Comparison of ENCODE assay signal across 9 mouse cellular contexts in genomic region chr19:7424131-7424530, GRCm38 (mm10). TPM values are rescaled to one million over a fixed set of nuclear protein-coding genes. Genes with fewer than 3 reads are reported as not detected.
DNase-seq lines count a peak whose midpoint lies in the region; ATAC-seq and TF ChIP-seq lines count a peak whose summit lies in the region.
"Had no signal": no experiment of that assay in that cellular context is flagged by ENCODE, and none has a peak within 500 bp of the region (broad histone marks: within the 10 kb centered on the region; RNA-seq: fewer than 3 reads in every experiment).

No protein-coding gene starts in this region.

- peak overlapping the region; percentile 42; the same call in 1 of the 2 replicates for H3K4me3 ChIP-seq in forebrain, embryonic 10.5 days
- no peak overlapping the region for H3K4me3 ChIP-seq in forebrain, embryonic 11.5 days (ENCODE audit: low read depth, low read length)
- peak overlapping the region; percentile 77 for H3K4me3 ChIP-seq in E14TG2a.4 (replicated peaks; ENCODE audit: low read length)
- H3K4me3 ChIP-seq in hindbrain, embryonic 10.5 days, result 0 out of 2 replicates have a peak overlapping the region, but pooled peaks have one; percentile 47
- peak overlapping the region; percentile 35 for H3K4me3 ChIP-seq in midbrain, embryonic 14.5 days (replicated peaks; ENCODE audit: low read depth, low read length)

- WGBS in forebrain, embryonic 10.5 days, result 61% methylated on average over 7 of the region's 7 CpGs
- 63% methylated on average over 7 of the region's 7 CpGs for WGBS in forebrain, embryonic 11.5 days
- 65% methylated on average over 7 of the region's 7 CpGs for WGBS in hindbrain, embryonic 10.5 days
- WGBS in midbrain, embryonic 14.5 days, result 37% methylated on average over 7 of the region's 7 CpGs

- no peak overlapping the region for H3K9ac ChIP-seq in forebrain, embryonic 11.5 days (ENCODE audit: low read length)
- peak overlapping the region; percentile 100 for H3K9ac ChIP-seq in midbrain, embryonic 14.5 days (replicated peaks; ENCODE audit: low read length)

- no peak for TF ChIP-seq CTCF in E14TG2a.4 (conservative IDR thresholded peaks at IDR 0.05; ENCODE audit: low read length)

- 0 out of 2 replicates have a peak overlapping the region, but pooled peaks have one; percentile 80 for H3K27ac ChIP-seq in forebrain, embryonic 10.5 days
- H3K27ac ChIP-seq in forebrain, embryonic 11.5 days (ENCODE audit: low read depth, low read length), result no peak overlapping the region
- peak overlapping the region; percentile 88; the same call in 1 of the 2 replicates for H3K27ac ChIP-seq in hindbrain, embryonic 10.5 days
- peak overlapping the region; percentile 93 for H3K27ac ChIP-seq in midbrain, embryonic 14.5 days (replicated peaks; ENCODE audit: low read depth, low read length)

- no peaks in the 10 kb centered on the region for H3K9me3 ChIP-seq in forebrain, embryonic 10.5 days
- no peaks in the 10 kb centered on the region for H3K9me3 ChIP-seq in forebrain, embryonic 11.5 days (ENCODE audit: control insufficient read depth, low read length)
- H3K9me3 ChIP-seq in E14TG2a.4 (ENCODE audit: low read length), result no peaks in the 10 kb centered on the region
- 0 out of 2 replicates have a peak, but pooled peaks cover 3% of the 10 kb centered on the region for H3K9me3 ChIP-seq in hindbrain, embryonic 10.5 days
- no peaks in the 10 kb centered on the region for H3K9me3 ChIP-seq in midbrain, embryonic 14.5 days (ENCODE audit: control insufficient read depth, low read length)

- peaks cover 46% of the 10 kb centered on the region for H3K27me3 ChIP-seq in forebrain, embryonic 10.5 days (ENCODE audit: poor library complexity, severe bottlenecking)
- no peaks in the 10 kb centered on the region for H3K27me3 ChIP-seq in forebrain, embryonic 11.5 days (ENCODE audit: control insufficient read depth, insufficient read depth, low read length)
- H3K27me3 ChIP-seq in E14TG2a.4 (ENCODE audit: insufficient read depth, low read length), result peaks cover 53% of the 10 kb centered on the region
- peaks cover 19% of the 10 kb centered on the region; the same call in 1 of the 2 replicates for H3K27me3 ChIP-seq in hindbrain, embryonic 10.5 days (ENCODE audit: insufficient read depth, poor library complexity, severe bottlenecking)
- no peaks in the 10 kb centered on the region for H3K27me3 ChIP-seq in midbrain, embryonic 14.5 days (ENCODE audit: control insufficient read depth, insufficient read depth, low read length)

- H3K36me3 ChIP-seq in forebrain, embryonic 10.5 days (replicated peaks), result peaks cover 98% of the 10 kb centered on the region
- peaks cover 10% of the 10 kb centered on the region for H3K36me3 ChIP-seq in forebrain, embryonic 11.5 days (ENCODE audit: control insufficient read depth, insufficient read depth, low read length)
- peaks cover 73% of the 10 kb centered on the region for H3K36me3 ChIP-seq in E14TG2a.4 (ENCODE audit: insufficient read depth, low read length)
- peaks cover 97% of the 10 kb centered on the region for H3K36me3 ChIP-seq in hindbrain, embryonic 10.5 days
- H3K36me3 ChIP-seq in midbrain, embryonic 14.5 days (ENCODE audit: control insufficient read depth, insufficient read depth, low read length), result peaks cover 91% of the 10 kb centered on the region

- H3K4me2 ChIP-seq in forebrain, embryonic 11.5 days (ENCODE audit: low read depth, low read length, severe bottlenecking), result no peak overlapping the region
- H3K4me2 ChIP-seq in midbrain, embryonic 14.5 days (ENCODE audit: low read length), result peak overlapping the region; percentile 95

- peaks cover 58% of the 10 kb centered on the region for H3K4me1 ChIP-seq in forebrain, embryonic 10.5 days
- peaks cover 43% of the 10 kb centered on the region for H3K4me1 ChIP-seq in forebrain, embryonic 11.5 days (replicated peaks; ENCODE audit: control insufficient read depth, insufficient read depth, low read length)
- H3K4me1 ChIP-seq in E14TG2a.4 (replicated peaks; ENCODE audit: low read depth, low read length), result peaks cover 64% of the 10 kb centered on the region
- peaks cover 61% of the 10 kb centered on the region for H3K4me1 ChIP-seq in hindbrain, embryonic 10.5 days (replicated peaks)
- peaks cover 60% of the 10 kb centered on the region for H3K4me1 ChIP-seq in midbrain, embryonic 14.5 days (ENCODE audit: control insufficient read depth, insufficient read depth, low read length)

- no peak for ATAC-seq in forebrain, embryonic 11.5 days (replicated peaks; ENCODE audit: low FRiP score)
- ATAC-seq in midbrain, embryonic 14.5 days (ENCODE audit: low FRiP score, low TSS enrichment), result no peak
- ATAC-seq: CD4-positive, CD25-positive, alpha-beta regulatory T cell, adult 4 months had no signal

- DNase-seq in forebrain, embryonic 10.5 days (ENCODE audit: extremely low spot score, low spot score), result no peak
- no peak for DNase-seq in forebrain, embryonic 11.5 days (ENCODE audit: low spot score)
- DNase-seq in hindbrain, embryonic 10.5 days (ENCODE audit: low spot score), result no peak
- DNase-seq in midbrain, embryonic 14.5 days, result peak; percentile 49
- DNase-seq in left cerebral cortex, adult 11 months (ENCODE audit: low spot score), result no peak
- DNase-seq in testis, postnatal 14 days (ENCODE audit: low spot score), result no peak
- DNase-seq in ovary, postnatal 36 days (ENCODE audit: low spot score), result no peak

RNA-seq across cellular contexts. Expression of gene 2700081O15Rik, which starts 6.7 kb away (rescaled TPM):
- polyA plus RNA-seq in forebrain, embryonic 10.5 days (2016; fragmentation: Nextera tagmentation; extraction: Ambion mirVana), result 5.2 TPM in 2 replicates
- polyA plus RNA-seq in forebrain, embryonic 11.5 days (2014; fragmentation: Nextera tagmentation; extraction: Ambion mirVana), result 11.5 and 14.2 TPM in 2 replicates
- 7.0 and 8.6 TPM in 2 replicates for polyA plus RNA-seq in hindbrain, embryonic 10.5 days (2016; fragmentation: Nextera tagmentation; extraction: Ambion mirVana)
- polyA plus RNA-seq in midbrain, embryonic 14.5 days (2014; fragmentation: Nextera tagmentation; extraction: Ambion mirVana), result 18.5 and 19.5 TPM in 2 replicates

RNA-seq across cellular contexts. Expression of gene Spindoc, which starts 41.3 kb away (rescaled TPM):
- polyA plus RNA-seq in forebrain, embryonic 10.5 days (2016; fragmentation: Nextera tagmentation; extraction: Ambion mirVana), result 44.5 and 45.0 TPM in 2 replicates
- polyA plus RNA-seq in forebrain, embryonic 11.5 days (2014; fragmentation: Nextera tagmentation; extraction: Ambion mirVana), result 39.9 and 52.0 TPM in 2 replicates
- 44.9 and 48.0 TPM in 2 replicates for polyA plus RNA-seq in hindbrain, embryonic 10.5 days (2016; fragmentation: Nextera tagmentation; extraction: Ambion mirVana)
- 26.9 and 48.1 TPM in 2 replicates for polyA plus RNA-seq in midbrain, embryonic 14.5 days (2014; fragmentation: Nextera tagmentation; extraction: Ambion mirVana)

RNA-seq across cellular contexts. Expression of gene Rtn3, which starts 59.0 kb away (rescaled TPM):
- polyA plus RNA-seq in forebrain, embryonic 10.5 days (2016; fragmentation: Nextera tagmentation; extraction: Ambion mirVana), result 237 and 242 TPM in 2 replicates
- 268 and 273 TPM in 2 replicates for polyA plus RNA-seq in forebrain, embryonic 11.5 days (2014; fragmentation: Nextera tagmentation; extraction: Ambion mirVana)
- polyA plus RNA-seq in hindbrain, embryonic 10.5 days (2016; fragmentation: Nextera tagmentation; extraction: Ambion mirVana), result 256 and 280 TPM in 2 replicates
- polyA plus RNA-seq in midbrain, embryonic 14.5 days (2014; fragmentation: Nextera tagmentation; extraction: Ambion mirVana), result 586 and 610 TPM in 2 replicates
